Mouse (Mus musculus): ENCODE measurements around the gene Gpam. TPM values are rescaled to one million over a fixed set of nuclear protein-coding genes. Genes with fewer than 3 reads are reported as not detected.
A peak's percentile ranks its signal among the peaks of the same experiment; 100 is the strongest.
"Not testable (repeated sequence)": the region's sequence is repeated elsewhere in the genome, so short reads cannot be mapped to it uniquely, and the experiment has no call there.

Gpam gene
- polyA plus RNA-seq, 1 experiment from 2014 or later, result 21.9 TPM

DNA sequence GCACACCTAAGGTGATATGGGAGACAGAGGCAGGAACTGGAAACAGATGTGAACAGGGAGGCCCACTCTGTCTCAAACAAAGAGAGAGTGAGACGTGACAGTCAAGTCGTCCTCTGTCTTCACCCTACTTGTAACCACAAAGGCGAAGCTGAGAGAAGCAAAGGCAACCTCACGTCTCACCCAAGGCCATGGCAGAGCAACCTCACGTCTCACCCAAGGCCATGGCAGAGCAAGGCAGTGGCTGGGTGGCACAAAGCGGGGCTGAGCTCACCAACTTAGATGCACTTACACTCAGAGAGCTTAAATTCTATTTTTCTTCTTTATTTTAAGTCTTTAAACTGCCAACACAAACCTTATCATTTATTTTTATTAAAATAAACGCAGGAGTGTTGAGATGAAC, 30.0 kb upstream of the Gpam start:
- H3K4me1 ChIP-seq, result peaks cover under 1% of the 10 kb centered on the region; the same call in 1 of the 2 replicates
- DNase-seq (ENCODE audit: low spot score), result no peak

DNA sequence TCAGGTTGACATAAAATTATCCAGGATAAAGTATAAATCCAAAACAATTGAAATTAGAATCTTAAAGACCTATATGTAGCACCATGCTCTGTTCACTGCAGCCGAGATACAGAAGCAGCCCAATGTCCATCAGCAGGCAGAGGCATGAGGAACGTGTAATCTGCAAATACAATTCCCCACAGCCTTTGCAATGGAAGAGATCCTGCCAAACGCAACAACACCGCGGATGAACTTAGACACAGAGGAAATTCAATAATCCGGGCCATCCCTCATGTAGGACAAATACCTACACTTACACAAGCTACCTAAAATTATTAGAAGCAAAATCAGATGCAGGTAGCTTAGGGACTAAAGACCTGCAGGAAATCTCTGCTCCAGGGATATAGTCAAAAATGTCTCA, 25.9 kb upstream of the Gpam start:
- WGBS, result 93% methylated on average over 6 of the region's 6 CpGs

More for the DNA sequence above, 30.0 kb upstream of the Gpam start:
- Histone ChIP-seq H3K4me3 (no peak overlapping the region), H3K27ac (replicated peaks) (no peak overlapping the region), H3K27me3 (ENCODE audit: low read depth, poor library complexity, severe bottlenecking) (no peaks in the 10 kb centered on the region), H3K36me3 (no peaks in the 10 kb centered on the region), H3K9me3 (replicated peaks) (no peaks in the 10 kb centered on the region)
- WGBS, result 83% methylated on average over 7 of the region's 7 CpGs

DNA sequence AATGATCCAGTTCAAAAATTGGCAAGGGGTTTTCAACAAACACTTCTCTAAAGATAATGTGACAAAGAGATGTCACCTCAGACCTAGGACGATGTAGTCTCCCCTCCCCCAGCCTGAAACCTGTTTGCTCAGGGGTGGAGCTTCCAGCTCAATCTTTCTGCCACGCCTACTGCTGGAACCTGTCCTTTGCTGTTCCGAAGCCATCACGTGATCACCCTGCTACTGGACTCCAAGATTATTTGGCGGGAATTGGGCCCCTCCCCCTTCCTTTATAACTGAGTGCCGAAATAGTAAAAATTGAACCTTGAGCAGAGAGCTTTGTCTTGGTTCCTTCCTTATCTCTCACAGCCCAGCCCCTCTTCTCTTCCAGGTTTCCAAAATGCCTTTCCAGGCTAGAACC, 25.2 kb upstream of the Gpam start:
- 80% methylated on average over 6 of the region's 6 CpGs for WGBS
- not testable (repeated sequence) for DNase-seq (ENCODE audit: low spot score)

More for the DNA sequence above, 25.9 kb upstream of the Gpam start:
- Histone ChIP-seq H3K4me1 (no peaks in the 10 kb centered on the region), H3K36me3 (no peaks in the 10 kb centered on the region), H3K9me3 (replicated peaks) (peaks cover 5% of the 10 kb centered on the region; the same call in 1 of the 2 replicates), H3K4me3 (no peak overlapping the region), H3K27ac (replicated peaks) (no peak overlapping the region), H3K27me3 (ENCODE audit: low read depth, poor library complexity, severe bottlenecking) (no peaks in the 10 kb centered on the region)
- DNase-seq (ENCODE audit: low spot score), result no peak

DNA sequence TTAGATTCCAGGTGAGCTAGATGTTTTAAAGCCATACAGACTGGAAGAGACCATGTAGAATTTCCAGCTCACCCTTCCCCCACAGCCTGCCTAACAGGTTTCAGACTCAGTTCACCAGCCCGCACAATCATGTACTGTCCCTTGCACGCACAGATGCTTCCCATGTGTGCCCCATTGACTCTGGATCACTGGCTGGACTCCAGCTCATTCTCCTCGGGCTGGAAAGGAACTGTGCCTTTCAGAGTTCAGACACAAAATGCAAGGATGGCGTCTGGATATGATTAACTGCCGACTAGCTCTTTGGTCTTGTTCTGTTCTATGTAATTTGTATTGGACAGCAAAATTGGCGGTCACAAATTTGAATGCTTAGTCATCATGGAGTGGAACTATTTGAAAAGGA, 22.6 kb upstream of the Gpam start:
- Histone ChIP-seq H3K36me3 (no peaks in the 10 kb centered on the region), H3K9me3 (replicated peaks) (peaks cover 5% of the 10 kb centered on the region; the same call in 1 of the 2 replicates), H3K27me3 (ENCODE audit: low read depth, poor library complexity, severe bottlenecking) (no peaks in the 10 kb centered on the region), H3K4me1 (peaks cover 20% of the 10 kb centered on the region), H3K27ac (replicated peaks) (no peak overlapping the region), H3K4me3 (no peak overlapping the region)
- WGBS, result 83% methylated on average over 6 of the region's 6 CpGs
- no peak for DNase-seq (ENCODE audit: low spot score)

More for the DNA sequence above, 25.2 kb upstream of the Gpam start:
- not testable (repeated sequence) for H3K27me3 ChIP-seq (ENCODE audit: low read depth, poor library complexity, severe bottlenecking); H3K9me3 ChIP-seq (replicated peaks); H3K4me3 ChIP-seq; H3K4me1 ChIP-seq; H3K27ac ChIP-seq (replicated peaks); H3K36me3 ChIP-seq

DNA sequence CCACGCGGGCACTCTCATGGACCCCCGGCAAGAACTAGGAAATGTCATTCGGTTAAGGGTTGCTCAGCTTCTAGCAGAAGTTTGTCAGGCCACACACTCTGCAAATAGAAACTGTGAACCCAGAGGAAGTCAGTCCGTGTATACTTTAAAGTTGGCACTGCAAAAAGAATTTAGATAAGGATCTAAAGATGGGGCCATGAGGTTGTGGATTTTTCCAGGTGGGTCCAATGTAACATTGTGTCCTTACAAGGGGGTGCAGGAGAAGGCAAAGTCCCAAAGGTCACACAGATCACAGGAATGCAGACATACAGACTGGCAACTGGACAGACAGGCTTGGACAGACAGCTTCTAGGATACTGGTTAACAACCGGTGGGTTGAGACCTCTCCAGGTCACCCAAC, 21.1 kb upstream of the Gpam start:
- Histone ChIP-seq H3K36me3 (no peaks in the 10 kb centered on the region), H3K4me3 (no peak overlapping the region), H3K4me1 (peaks cover 36% of the 10 kb centered on the region), H3K9me3 (replicated peaks) (peaks cover 5% of the 10 kb centered on the region; the same call in 1 of the 2 replicates), H3K27ac (replicated peaks) (peak overlapping the region; percentile 57; the same call in 1 of the 2 replicates), H3K27me3 (ENCODE audit: low read depth, poor library complexity, severe bottlenecking) (no peaks in the 10 kb centered on the region)
- WGBS, result 92% methylated on average over 6 of the region's 6 CpGs
- no peak for DNase-seq (ENCODE audit: low spot score)

DNA sequence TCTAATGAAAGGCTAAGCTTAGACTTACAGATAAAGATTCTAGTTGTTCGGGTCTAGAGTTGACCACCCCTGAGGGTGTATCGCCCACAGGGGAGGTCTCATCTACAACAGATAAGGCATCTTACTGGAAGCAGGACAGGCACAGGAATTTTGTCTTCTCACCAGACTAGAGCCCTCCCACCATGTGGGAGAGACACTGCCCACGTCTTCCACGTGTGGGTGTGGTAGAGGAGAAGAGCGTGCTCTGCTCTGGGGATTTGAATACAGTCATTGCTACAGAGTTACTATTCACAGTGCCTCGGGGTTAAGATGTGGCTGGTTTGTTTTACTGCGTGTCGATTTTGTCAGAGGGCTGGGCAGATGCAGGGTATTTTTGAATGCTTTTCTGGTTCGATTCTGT, 20.5 kb upstream of the Gpam start:
- H3K4me1 ChIP-seq, result peaks cover 41% of the 10 kb centered on the region
- 84% methylated on average over 9 of the region's 9 CpGs for WGBS

DNA sequence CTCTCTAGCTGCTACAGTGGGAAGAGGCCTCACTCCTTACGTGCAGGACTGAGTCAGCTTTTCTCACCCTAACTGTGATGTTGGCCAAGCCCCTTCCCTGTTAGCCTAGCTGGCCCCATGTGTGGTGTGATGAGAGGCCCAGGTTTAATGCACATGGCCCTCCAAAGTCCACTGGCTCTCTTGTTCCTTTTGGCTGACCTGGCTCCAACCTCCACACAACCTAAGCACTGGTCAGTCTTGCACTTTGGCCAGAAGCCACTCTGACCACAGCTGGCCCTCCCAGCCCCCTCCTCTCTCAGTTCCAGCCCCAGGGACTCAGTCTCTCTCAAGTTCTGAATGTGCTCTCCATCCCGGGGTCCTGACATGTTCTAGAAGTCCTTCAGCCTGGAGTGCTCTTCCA, 18.1 kb upstream of the Gpam start:
- H3K9me3 ChIP-seq (replicated peaks), result peaks cover 5% of the 10 kb centered on the region; the same call in 1 of the 2 replicates
- peak overlapping the region; percentile 97 for H3K27ac ChIP-seq (replicated peaks)
- H3K4me1 ChIP-seq, result peaks cover 61% of the 10 kb centered on the region
- H3K36me3 ChIP-seq, result no peaks in the 10 kb centered on the region
- H3K27me3 ChIP-seq (ENCODE audit: low read depth, poor library complexity, severe bottlenecking), result no peaks in the 10 kb centered on the region
- no peak overlapping the region for H3K4me3 ChIP-seq
- no peak for DNase-seq (ENCODE audit: low spot score)
- WGBS, result 73% methylated on average over 2 of the region's 2 CpGs

More for the DNA sequence above, 20.5 kb upstream of the Gpam start:
- H3K27me3 ChIP-seq (ENCODE audit: low read depth, poor library complexity, severe bottlenecking), result no peaks in the 10 kb centered on the region
- no peaks in the 10 kb centered on the region for H3K36me3 ChIP-seq
- no peak for DNase-seq (ENCODE audit: low spot score)
- no peak overlapping the region for H3K4me3 ChIP-seq
- H3K27ac ChIP-seq (replicated peaks), result peak overlapping the region; percentile 57
- peaks cover 5% of the 10 kb centered on the region; the same call in 1 of the 2 replicates for H3K9me3 ChIP-seq (replicated peaks)

DNA sequence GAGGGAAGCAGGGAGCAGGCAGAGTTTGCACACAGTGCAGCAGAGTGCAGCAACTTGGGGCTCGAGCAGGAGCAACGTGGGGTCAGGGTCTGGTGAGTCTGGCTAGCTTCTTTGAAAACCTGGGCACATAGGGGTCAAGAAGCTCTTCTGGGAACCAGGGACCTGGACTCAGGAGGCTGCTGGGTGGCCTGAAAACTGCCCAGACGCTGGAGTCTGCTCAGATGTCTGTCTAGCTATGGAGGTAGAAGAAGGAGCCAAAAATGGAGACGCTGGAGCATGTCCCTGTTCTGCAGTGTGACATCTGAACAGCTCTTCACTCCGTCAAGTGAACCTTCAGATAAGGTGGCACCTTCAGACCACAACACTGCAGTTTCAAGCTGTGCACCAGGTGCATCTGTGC, 17.7 kb upstream of the Gpam start:
- H3K4me3 ChIP-seq, result peak overlapping the region; percentile 26
- H3K27ac ChIP-seq (replicated peaks), result peak overlapping the region; percentile 97
- H3K27me3 ChIP-seq (ENCODE audit: low read depth, poor library complexity, severe bottlenecking), result no peaks in the 10 kb centered on the region
- H3K4me1 ChIP-seq, result peaks cover 61% of the 10 kb centered on the region
- H3K36me3 ChIP-seq, result no peaks in the 10 kb centered on the region
- 0 out of 2 replicates have a peak, but pooled peaks cover under 1% of the 10 kb centered on the region for H3K9me3 ChIP-seq (replicated peaks)
- DNase-seq (ENCODE audit: low spot score), result no peak
- WGBS, result 54% methylated on average over 5 of the region's 5 CpGs

DNA sequence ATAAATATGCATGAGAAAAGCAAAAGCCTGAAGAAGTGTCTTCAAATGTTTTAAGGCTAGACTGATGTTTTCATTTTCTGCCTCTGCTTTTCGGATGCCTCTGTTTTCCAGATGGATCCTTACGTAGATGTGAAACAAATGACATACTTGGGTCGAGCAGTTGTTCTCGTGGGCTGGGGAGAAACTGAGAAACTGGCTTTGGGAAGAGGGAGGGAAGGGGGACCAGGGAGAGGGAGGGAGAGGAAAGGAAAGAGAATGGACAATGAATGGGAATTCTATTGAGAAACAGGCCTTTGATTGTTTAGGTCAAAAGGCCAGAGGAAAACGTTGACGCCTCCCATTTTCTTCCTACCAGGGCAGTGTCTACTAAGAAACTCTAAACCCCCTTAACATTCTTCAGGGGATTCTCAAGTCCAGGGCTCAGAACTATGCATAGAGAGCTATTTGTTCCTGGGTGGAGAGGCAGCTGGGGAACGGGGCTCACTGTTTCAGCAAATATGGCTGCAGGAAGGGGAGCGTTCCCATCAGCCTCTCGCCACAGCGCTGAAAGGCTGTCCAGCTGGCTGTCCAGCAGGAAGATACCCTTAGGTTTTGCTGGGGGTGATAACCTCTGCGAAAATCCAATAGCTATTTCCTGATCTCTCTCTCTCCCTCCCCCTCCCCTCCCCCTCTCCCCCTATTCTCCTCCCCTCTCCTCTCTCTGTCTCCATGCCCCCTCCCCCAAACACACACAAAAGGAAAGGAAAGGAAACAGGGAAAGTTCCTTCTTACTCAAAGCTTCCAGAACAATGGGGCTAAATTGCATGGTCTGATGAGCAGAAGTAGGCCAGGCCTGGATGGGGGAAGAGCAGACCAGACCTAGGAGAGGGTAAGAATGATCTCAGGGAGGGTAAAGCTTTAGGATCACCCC, 16.6 kb upstream of the Gpam start:
- peak; percentile 85 for DNase-seq (ENCODE audit: low spot score)
- H3K4me1 ChIP-seq, result peaks cover 62% of the 10 kb centered on the region
- H3K36me3 ChIP-seq, result no peaks in the 10 kb centered on the region
- WGBS, result 9% methylated on average over 11 of the region's 11 CpGs
- peak overlapping the region; percentile 97 for H3K27ac ChIP-seq (replicated peaks)
- no peaks in the 10 kb centered on the region for H3K9me3 ChIP-seq (replicated peaks)
- peak overlapping the region; percentile 26 for H3K4me3 ChIP-seq
- H3K27me3 ChIP-seq (ENCODE audit: low read depth, poor library complexity, severe bottlenecking), result no peaks in the 10 kb centered on the region

DNA sequence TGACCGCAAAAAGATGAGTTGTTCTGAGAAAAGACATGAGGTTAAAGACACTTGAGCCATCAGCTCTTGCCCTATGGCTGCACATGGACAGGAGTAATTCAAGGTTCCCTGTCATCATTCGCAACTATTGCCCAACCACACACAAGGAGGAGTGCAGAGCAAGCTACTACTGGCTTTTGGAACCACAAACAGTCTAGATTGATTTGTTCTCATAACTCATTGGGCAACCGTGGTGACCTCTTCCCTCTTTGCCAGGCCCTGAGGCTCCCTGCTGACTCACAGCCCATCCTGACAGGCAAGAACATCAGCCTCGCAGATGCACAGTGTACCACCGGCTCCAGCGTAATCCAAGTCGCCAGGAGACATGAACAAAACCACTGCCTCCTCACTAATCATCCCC, 12.3 kb upstream of the Gpam start:
- DNase-seq (ENCODE audit: low spot score), result no peak
- no peaks in the 10 kb centered on the region for H3K9me3 ChIP-seq (replicated peaks)
- 84% methylated on average over 7 of the region's 7 CpGs for WGBS

DNA sequence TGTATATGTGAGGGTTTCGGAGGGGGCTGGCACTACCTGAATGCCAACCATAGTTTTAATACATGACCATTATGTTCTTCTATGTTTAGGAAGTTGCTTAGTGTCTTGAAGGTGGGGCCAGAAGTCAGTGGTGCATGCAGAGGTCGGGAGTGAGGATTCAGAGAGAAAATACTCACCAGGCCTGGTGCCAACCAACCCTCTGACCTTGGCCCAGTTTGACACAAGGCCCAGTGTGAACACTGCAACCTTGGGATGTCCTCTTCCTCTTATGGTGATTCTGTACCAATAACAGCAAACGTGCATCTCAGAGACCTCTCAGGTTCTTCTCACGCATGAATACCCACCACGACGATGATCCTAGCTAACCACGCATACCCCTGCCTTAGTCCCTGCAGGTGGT, 11.5 kb upstream of the Gpam start:
- peaks cover 55% of the 10 kb centered on the region for H3K4me1 ChIP-seq
- WGBS, result 78% methylated on average over 7 of the region's 7 CpGs
- no peaks in the 10 kb centered on the region for H3K9me3 ChIP-seq (replicated peaks)
- peak overlapping the region; percentile 69; the same call in 1 of the 2 replicates for H3K27ac ChIP-seq (replicated peaks)
- no peaks in the 10 kb centered on the region for H3K27me3 ChIP-seq (ENCODE audit: low read depth, poor library complexity, severe bottlenecking)
- no peak for DNase-seq (ENCODE audit: low spot score)
- no peaks in the 10 kb centered on the region for H3K36me3 ChIP-seq
- no peak overlapping the region for H3K4me3 ChIP-seq

More for the DNA sequence above, 12.3 kb upstream of the Gpam start:
- no peaks in the 10 kb centered on the region for H3K27me3 ChIP-seq (ENCODE audit: low read depth, poor library complexity, severe bottlenecking)
- H3K27ac ChIP-seq (replicated peaks), result no peak overlapping the region; the same call in 1 of the 2 replicates
- H3K4me1 ChIP-seq, result peaks cover 63% of the 10 kb centered on the region
- no peak overlapping the region for H3K4me3 ChIP-seq
- no peaks in the 10 kb centered on the region for H3K36me3 ChIP-seq

DNA sequence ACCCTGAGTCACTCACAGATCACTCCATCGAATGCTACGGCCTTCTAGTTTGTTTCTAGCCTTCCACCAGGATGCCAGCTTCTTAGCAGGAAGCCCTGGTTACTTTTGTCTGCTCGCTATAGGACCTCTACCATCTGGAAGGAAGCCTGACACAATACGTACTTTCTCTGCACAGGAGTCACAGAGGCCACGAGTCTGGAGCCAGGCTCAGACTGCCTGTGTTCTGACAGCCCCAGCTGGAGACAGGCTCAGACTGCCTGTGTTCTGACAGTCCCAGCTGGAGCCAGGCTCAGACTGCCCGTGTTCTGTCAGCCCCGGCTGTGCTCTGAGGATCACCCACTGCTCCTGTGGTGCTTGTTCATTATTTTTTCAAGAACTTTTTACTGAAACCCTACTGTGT, 10.8 kb upstream of the Gpam start:
- Histone ChIP-seq H3K27me3 (ENCODE audit: low read depth, poor library complexity, severe bottlenecking) (no peaks in the 10 kb centered on the region), H3K4me3 (no peak overlapping the region), H3K4me1 (peaks cover 49% of the 10 kb centered on the region), H3K9me3 (replicated peaks) (no peaks in the 10 kb centered on the region), H3K27ac (replicated peaks) (peak overlapping the region; percentile 69), H3K36me3 (no peaks in the 10 kb centered on the region)
- WGBS, result 33% methylated on average over 7 of the region's 7 CpGs
- DNase-seq (ENCODE audit: low spot score), result peak; percentile 40
